Mouse (Mus musculus) adrenal gland, postnatal 14 days (tissue): ENCODE data around the gene Nepn. TPM values are rescaled to one million over a fixed set of nuclear protein-coding genes. Genes with fewer than 3 reads are reported as not detected.
A peak's percentile ranks its signal among the peaks of the same experiment; 100 is the strongest.
"Not testable (repeated sequence)": the region's sequence is repeated elsewhere in the genome, so short reads cannot be mapped to it uniquely, and the experiment has no call there.

Source experiments
- DNase-seq: peaks from one replicate; pipeline ENCODE4 v3.0.0; 2021; ENCODE audit warnings: mixed read lengths
- long read RNA-seq, 2 experiments: library from polyadenylated mRNA; stranded (forward); transcript quantifications; one replicate each; pipeline ENCODE4 v2.0.0; 2021
- total RNA-seq: library from RNA; stranded (reverse); gene quantifications from 2 replicates; pipeline ENCODE4 v1.2.3, GENCODE M21; 2021

Gene Nepn
- total RNA-seq, result 0.22 and 0.26 TPM in 2 replicates
- long read RNA-seq, experiment 1, result 0 reads
- long read RNA-seq, experiment 2, result 0 reads

DNA sequence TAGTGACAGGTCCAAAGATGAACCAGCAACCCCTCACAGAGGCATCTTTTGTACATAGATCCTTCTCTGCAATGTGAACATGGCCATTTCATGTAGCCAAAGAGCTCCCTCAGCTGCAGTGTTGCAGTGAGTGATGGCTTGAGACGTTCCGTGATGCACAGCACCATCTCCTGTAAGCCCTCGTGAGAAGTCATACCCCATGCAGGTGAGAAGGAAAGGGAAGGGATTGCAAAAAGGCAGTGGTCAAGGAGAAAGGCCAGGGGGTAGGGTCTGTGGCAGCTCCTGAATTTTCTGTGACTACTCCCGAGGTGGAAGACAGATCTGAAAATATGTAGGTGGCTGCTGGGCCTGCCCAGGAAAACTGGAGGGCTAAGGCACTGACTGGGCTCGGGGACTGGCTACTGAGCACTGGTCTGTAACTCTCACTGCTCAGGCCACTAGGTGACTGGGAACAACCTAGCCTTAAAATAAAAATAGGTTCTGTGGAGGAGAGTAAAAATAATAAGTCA lies at the start of gene Nepn:
Nepn (plus strand) TSS at position 51 of the 509 bp plus-strand sequence.
- no peak for DNase-seq

DNA sequence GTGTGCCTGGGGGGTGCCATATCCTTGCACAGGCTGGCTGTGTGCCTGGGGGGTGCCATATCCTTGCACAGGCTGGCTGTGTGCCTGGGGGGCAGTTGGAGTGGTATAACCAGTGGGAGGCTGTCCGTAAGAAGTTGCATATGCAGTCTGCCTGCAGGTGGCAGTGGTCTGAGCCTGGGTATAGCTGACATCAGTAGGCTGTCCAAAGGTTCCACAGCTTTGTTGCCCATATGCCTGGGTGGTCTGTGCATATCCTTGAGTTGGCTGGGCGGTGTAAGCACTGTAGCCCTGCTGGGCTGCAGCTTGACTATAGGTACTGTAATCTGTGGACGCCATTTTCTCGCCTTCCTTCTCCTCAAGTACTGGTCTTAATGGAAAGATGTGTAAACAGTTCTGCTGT lies 45.4 kb upstream of the Nepn start:
- not testable (repeated sequence) for DNase-seq

DNA sequence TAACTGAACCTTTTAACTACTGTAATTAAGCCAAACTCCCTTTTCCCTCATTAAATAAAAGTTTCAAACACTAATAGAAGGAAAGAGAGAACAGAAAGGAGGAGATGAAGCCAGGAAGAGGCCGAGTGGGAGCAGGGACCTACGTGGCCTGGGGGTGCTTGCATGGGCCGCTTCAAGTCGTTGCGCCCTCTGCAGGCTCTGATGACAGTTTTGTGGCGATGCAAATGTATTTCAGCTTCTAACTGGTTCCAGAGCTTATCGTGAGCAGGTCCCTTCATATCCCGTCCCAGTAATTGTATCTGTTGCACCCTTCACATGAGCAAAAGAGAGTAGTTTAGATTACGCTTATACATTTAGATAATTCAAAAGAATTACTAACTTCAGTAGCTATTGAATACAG lies 35.6 kb upstream of the Nepn start:
- DNase-seq, result no peak

DNA sequence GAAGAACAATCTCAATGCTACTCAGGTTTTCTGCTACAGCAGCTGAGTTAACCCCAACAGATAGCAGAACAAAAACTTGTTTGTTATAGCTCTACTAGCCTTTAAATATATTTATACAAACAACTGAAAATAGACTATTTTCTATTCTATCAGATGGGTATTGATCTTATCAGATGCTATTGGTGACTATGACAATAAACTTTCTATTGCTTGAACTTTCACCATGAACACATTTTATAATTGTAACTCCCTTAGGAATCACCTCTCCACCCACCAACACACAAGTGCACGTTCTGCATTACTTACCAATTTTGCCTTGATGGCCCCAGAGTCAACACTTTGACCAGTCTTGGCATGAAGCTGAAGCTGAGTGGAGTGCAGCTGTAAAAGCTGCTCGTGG lies 30.3 kb upstream of the Nepn start, which contains the start of gene Gm26741:
Gm26741 (plus strand) TSS at position 301 of the 400 bp plus-strand sequence.
- DNase-seq, result no peak

GRCm38 (mm10) chr10:52360241-52360735 lies 28.5 kb upstream of the Nepn start:
- no peak for DNase-seq

DNA sequence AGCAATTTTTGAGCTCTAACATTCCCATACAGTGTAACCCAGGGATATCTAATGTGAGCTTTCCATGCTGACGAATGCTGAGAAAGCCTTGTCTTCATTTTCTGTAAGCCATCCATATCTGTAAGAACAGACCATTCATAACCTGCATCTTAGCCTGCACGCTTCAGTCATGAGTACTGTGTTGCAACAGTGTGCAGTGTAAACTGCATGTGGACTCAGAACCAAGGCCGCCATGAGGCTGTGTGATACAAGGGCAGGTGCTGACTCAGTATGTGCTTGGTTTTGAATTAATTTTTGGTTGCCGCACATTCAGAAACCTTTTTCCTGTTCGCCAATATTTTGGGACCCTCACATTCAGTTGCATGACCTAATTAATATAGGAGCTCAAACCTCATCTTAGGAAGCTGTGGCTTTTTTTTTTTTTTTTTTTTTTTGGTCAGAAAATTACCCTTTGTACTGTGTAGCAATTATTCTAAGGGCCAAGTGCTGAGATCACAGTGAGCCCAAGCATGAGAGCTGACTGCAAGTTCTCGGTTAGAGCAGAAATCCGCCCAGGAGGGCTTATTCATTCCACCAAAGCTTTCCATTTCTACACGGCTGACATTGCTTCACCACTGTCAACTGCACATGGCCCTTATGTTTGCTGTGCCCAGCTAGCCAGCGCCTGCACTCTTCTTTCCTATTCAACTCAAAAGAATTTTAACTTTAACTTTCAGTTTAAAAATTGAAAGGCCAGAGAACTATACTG lies 27.7 kb upstream of the Nepn start:
- peak; percentile 33 for DNase-seq

GRCm38 (mm10) chr10:52368376-52368775 lies 20.4 kb upstream of the Nepn start:
- no peak for DNase-seq

DNA sequence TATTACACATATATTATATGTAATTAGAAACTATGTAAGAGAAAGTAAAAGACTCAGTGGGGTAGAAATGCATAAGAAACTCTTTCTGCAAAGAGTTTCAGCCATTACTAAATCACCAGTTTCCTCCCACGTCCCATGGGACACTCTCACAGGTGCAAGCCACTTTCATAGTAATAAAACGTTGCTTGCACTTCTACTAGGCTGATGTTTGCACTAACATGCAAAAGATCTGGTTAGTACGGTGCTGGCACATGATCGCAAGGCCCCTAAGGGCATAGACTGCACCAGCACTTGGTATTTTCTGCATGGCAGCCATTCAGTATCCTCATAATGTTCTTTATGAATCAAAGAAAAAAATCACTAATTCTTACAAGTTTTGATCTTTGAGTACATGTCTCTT lies 14.9 kb upstream of the Nepn start:
- DNase-seq, result no peak

GRCm38 (mm10) chr10:52374651-52375050 lies 14.1 kb upstream of the Nepn start:
- DNase-seq, result no peak

GRCm38 (mm10) chr10:52376422-52376821 lies 12.3 kb upstream of the Nepn start:
- no peak for DNase-seq

GRCm38 (mm10) chr10:52377813-52378212 lies 11.0 kb upstream of the Nepn start:
- DNase-seq, result no peak

DNA sequence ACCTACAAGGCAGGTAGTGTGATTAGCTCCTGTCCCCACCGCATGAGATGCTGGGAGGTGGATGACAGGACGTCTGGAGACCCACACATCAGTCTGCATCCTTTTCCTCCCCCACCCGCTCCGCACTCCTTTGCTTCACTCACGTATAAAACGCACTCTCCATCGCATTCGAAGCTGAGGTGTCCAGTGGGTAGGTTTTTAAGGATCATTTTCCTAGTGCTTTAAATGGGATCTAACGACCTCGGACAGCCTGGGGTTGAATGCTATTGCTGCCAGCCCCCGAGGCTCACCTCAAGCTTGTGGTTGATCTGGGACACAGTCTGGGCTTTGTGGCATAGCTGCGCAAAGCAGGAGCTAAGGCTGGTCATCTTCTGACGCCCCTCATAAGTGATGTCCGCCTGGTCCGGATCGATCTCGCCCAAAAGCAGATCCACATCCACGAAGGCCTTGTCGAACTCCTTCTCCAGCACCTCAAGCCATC lies 7.4 kb upstream of the Nepn start:
- DNase-seq, result no peak

DNA sequence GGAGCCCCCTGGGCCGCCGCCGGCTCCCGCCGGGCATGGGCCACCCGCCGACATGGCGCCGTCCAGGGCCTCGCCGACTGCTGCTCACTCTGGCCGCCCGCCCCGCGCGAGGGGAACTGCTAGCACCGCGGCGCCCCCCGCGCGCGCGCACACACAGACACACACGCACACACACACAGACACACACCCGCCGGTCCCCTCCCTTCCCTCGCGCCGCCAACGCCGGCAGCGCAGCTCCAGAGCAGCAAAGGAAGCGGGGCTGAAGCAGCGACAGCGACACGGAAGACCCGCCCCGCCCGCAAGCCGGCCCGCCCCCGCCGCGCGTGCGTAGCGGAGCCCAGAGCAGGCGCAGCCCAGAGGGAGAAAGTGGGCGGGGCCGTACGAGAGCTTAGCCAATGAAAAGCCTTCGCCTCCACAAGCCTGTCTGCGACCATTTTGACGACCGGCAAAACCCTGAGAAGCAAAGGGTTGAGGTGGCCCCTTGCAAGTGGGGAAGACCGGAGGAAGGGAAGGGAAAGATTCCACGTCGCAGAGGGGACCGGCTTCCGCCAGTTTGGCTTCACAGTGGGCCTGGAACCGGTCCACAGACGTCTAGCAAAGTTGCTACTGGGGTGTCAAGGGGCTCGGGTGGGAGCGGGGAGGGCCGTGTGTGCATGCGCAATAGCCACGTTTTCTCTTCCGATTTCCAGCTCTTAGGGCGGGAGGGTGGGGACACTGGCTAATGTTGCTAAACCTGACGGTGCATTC lies 6.8 kb upstream of the Nepn start, which contains the start of gene Gopc:
Gopc (minus strand) TSS at position 280 of the 747 bp plus-strand sequence.
- DNase-seq, result peak; percentile 98

DNA sequence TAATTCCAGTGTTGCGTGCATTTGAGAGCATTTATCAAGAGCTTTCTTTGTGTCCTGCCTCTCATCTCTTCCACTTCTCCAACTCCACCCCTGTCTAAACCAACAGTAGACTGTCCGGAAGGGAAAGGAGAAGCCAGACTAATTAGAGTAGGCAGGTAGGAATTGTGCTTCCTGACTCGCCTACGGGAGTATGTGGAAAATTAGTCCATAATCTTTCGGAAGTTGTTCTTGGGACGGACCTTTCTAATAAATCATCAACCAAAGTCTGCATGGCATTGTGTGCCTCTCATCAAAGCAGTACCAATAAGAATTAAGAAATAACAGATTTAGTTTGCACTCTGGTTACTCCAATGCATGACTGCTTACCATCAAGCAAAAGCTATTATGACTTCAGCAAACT lies 5.8 kb upstream of the Nepn start:
- no peak for DNase-seq

- DNase-seq, result no peak
Observed at GRCm38 (mm10) chr10:52383522-52383921, 5.2 kb upstream of the Nepn start.

- peak; percentile 59 for DNase-seq
Observed at GRCm38 (mm10) chr10:52384823-52385610, 3.8 kb upstream of the Nepn start.

DNA sequence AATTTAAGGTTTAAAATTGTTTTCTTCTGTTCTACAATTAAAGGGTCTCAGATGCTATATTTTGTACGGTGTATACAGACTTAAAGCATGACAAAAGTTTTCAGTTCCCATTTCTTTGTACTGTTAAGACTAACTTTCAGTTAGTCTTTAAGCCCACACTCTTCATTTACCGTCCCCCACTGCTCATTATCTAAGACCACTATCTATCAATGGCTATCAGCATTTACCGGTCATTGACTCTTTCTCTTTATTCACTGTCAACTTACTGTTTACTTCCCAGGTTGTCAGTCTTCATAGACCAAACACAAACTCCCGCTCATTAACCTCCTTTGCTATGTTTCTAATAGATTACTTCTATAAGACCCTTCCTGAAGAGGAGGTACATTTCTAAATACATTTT lies 1.6 kb upstream of the Nepn start:
- no peak for DNase-seq

DNA sequence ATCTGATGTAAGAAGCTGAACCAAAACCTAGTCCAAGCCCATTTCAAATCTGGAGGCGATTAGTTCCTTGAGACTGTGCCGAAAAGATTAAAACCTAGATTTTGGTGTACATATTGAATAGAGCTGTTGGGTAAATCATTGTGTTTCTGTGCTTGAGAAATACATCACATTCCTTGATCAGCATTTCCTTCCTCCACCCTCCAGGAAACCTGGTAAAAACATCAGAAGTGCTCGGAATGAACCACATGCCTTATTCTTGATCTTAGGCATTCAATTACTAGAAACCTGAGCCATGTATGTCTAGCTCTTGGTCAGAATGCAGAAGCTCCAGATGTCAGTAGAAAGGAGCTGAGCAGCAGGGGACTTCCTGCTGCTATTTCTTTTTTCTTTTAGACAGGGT lies 666 bp downstream of the Nepn start:
- no peak for DNase-seq

GRCm38 (mm10) chr10:52391208-52391607 lies 2.4 kb downstream of the Nepn start:
- DNase-seq, result no peak

DNA sequence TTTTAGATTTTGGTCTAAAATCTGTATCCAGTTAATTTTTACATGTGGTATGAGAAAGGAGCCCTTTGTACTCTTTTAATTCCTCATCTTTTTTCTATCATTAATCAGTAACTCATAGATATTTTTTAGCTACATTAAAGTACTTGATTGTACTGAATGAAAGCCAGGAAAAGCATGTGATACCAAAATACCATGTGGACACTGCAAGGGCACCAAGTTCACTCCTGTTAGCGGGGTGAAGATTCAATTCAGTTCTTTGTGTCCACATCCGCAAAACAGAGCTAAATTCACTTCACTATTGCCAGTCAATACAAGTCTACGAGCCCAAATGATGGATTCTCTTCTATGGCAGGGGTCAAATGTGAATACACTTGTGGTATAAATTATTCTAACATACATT lies 7.9 kb downstream of the Nepn start:
- no peak for DNase-seq

DNA sequence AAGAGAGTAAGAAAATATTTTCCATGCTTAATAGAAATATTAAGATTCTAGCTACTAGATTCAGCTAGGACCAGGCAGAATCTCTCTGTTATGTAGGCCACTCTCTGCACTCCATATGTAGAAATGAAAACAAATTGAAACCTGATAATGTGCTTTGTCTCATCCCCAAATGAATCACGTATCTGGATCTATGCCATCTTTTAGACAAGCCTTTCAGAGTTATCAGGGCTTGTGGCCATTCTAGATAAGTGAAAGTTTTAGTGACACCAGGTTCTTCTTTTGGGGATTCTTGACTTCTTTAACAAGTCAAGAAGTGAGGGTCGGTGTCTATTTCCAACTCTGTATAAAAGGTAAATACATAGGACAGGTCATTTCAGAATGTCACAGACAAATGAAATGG lies 9.9 kb downstream of the Nepn start:
- DNase-seq, result no peak

DNA sequence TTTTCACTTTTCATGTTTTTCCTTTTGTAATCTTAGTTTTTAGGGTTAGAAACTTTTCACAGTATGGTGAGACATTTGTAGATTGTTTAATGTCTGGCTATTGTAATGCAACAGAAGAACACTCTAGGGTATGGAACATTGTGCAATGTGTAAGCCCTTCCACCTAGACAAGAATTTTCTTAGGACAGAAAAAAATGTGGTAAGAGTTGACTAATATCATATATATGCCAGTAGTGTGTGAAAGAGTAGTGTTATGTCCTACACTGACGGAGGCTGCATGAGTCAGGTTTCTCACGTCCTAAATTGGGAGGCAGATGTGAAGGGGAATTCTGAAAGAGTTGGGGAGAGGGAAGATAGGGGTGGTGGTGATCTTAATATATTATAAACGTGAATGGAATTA lies 10.9 kb downstream of the Nepn start:
- DNase-seq, result no peak
